Mouse (Mus musculus) kidney, postnatal 0 days (tissue): ENCODE data around the gene Thy1. TPM values are rescaled to one million over a fixed set of nuclear protein-coding genes. Genes with fewer than 3 reads are reported as not detected.

Experiments used
- ATAC-seq: fragments of 200-750 bp; cut with Nextera tagmentation; replicated peaks from 2 replicates; pipeline ENCODE4 v1.8.0; 2017; ENCODE audit warnings: low read depth, moderate number of reproducible peaks, moderate TSS enrichment, moderate library complexity; ENCODE audit not compliant: low FRiP score
- DNase-seq: peaks from one replicate; pipeline ENCODE4 v3.0.0-alpha.2; 2016; ENCODE audit warnings: low spot score
- H3K27ac ChIP-seq: fragments of 300-500 bp; sonication (generic); 2 replicates; pipeline ENCODE4 v1.5.1; 2014; ENCODE audit warnings: mild to moderate bottlenecking
- H3K27me3 ChIP-seq: fragments of 300-500 bp; sonication (generic); 2 replicates; pipeline ENCODE4 v1.6.1; 2014; ENCODE audit warnings: low read length, mixed read lengths; ENCODE audit not compliant: insufficient read depth
- H3K36me3 ChIP-seq: fragments of 300-500 bp; sonication (generic); 2 replicates; pipeline ENCODE4 v1.6.1; 2014; ENCODE audit warnings: low read length, mixed read lengths; ENCODE audit not compliant: insufficient read depth
- H3K4me1 ChIP-seq: fragments of 300-500 bp; sonication (generic); replicated peaks from 2 replicates; pipeline ENCODE4 v1.6.1; 2014; ENCODE audit warnings: antibody characterized with exemption, low read length, mixed read lengths; ENCODE audit not compliant: insufficient read depth
- H3K4me2 ChIP-seq: fragments of 300-500 bp; sonication (generic); 2 replicates; pipeline ENCODE4 v1.6.1; 2014; ENCODE audit warnings: mild to moderate bottlenecking, low read length, moderate library complexity, mixed read lengths
- H3K4me3 ChIP-seq: fragments of 300-500 bp; sonication (generic); replicated peaks from 2 replicates; pipeline ENCODE4 v1.5.1; 2014; ENCODE audit warnings: low read depth, low read length
- H3K9ac ChIP-seq: fragments of 300-500 bp; sonication (generic); 2 replicates; pipeline ENCODE4 v1.6.1; 2014; ENCODE audit warnings: low read depth, low read length
- H3K9me3 ChIP-seq: fragments of 300-500 bp; sonication (generic); replicated peaks from 2 replicates; pipeline ENCODE4 v1.6.1; 2016; ENCODE audit warnings: low read length, inconsistent platforms, mixed read lengths
- CTCF ChIP-seq: IDR thresholded peaks from 2 replicates; pipeline ENCODE4 v1.5.1; 2016; ENCODE audit warnings: antibody characterized with exemption, low read depth, mild to moderate bottlenecking, moderate library complexity
- WGBS: fragments of 180-500 bp; shearing (Covaris S2); extraction: QIAGEN DNeasy Blood & Tissue Kit; methylation state at CpG from one replicate; pipeline ENCODE4 v1.1.7; 2014; 5-methylcytosine and 5-hydroxymethylcytosine counted together
- polyA plus RNA-seq: library from polyadenylated mRNA; unstranded; fragments of >200 nt; fragmentation: Nextera tagmentation; extraction: Ambion mirVana; gene quantifications from 2 replicates; pipeline ENCODE4 v1.2.1, GENCODE M21; 2015

Thy1 gene
- polyA plus RNA-seq, 1 experiment from 2014 or later = 13.6 TPM

GRCm38 (mm10) chr9:44079997-44080780 is 37.0 kb downstream of the Thy1 start:
- no peak for TF ChIP-seq CTCF
- peak; percentile 57 for DNase-seq
- H3K36me3 ChIP-seq = no peaks in the 10 kb centered on the region
- 38% methylated on average over 10 of the region's 10 CpGs for WGBS
- no peaks in the 10 kb centered on the region for H3K27me3 ChIP-seq
- H3K4me3 ChIP-seq = no peak overlapping the region
- H3K4me2 ChIP-seq = no peak overlapping the region
- ATAC-seq = peak; percentile 37
- H3K9me3 ChIP-seq = no peaks in the 10 kb centered on the region
- peaks cover 46% of the 10 kb centered on the region for H3K4me1 ChIP-seq
- peak overlapping the region; percentile 95 for H3K27ac ChIP-seq
- H3K9ac ChIP-seq = no peak overlapping the region

DNA sequence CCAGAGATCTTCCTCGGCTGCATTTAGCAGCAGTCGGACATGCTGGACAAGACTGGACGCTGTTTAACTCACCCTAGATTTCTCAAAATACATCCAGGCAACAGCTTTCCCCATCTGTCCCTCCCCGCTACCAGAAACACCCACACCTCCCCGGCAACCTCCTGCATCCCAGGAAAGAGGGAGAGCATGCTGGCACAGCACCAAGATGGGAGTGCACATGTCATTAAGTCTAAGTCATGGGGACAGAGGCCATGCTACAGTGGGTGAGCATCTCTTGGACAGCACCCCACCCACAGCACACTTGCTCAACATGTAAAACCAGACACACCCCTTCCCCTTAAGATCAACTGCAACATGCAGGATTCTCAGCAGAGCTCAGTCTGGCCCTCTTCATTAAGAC is 37.8 kb downstream of the Thy1 start:
- 56% methylated on average over 5 of the region's 5 CpGs for WGBS
- ATAC-seq (no peak), DNase-seq (no peak)
- TF ChIP-seq CTCF = no peak
- Histone ChIP-seq H3K36me3 (no peaks in the 10 kb centered on the region), H3K4me3 (no peak overlapping the region), H3K27me3 (no peaks in the 10 kb centered on the region), H3K4me1 (peaks cover 50% of the 10 kb centered on the region), H3K4me2 (no peak overlapping the region), H3K9ac (no peak overlapping the region), H3K27ac (peak overlapping the region; percentile 75), H3K9me3 (no peaks in the 10 kb centered on the region)

- Histone ChIP-seq H3K4me3 (no peak overlapping the region), H3K27ac (0 out of 2 replicates have a peak overlapping the region, but pooled peaks have one; percentile 61), H3K9ac (no peak overlapping the region), H3K36me3 (no peaks in the 10 kb centered on the region), H3K9me3 (no peaks in the 10 kb centered on the region), H3K4me1 (peaks cover 50% of the 10 kb centered on the region), H3K4me2 (no peak overlapping the region), H3K27me3 (no peaks in the 10 kb centered on the region)
- DNase-seq (no peak), ATAC-seq (no peak)
- no peak for TF ChIP-seq CTCF
- WGBS = 68% methylated on average over 5 of the region's 5 CpGs
Measured at GRCm38 (mm10) chr9:44081581-44081980, 38.4 kb downstream of the Thy1 start.

GRCm38 (mm10) chr9:44082266-44082665 is 39.1 kb downstream of the Thy1 start:
- no peak overlapping the region for H3K4me3 ChIP-seq
- ATAC-seq = no peak
- WGBS = 92% methylated on average over 5 of the region's 5 CpGs
- H3K4me2 ChIP-seq = no peak overlapping the region
- no peak for TF ChIP-seq CTCF
- no peaks in the 10 kb centered on the region for H3K36me3 ChIP-seq
- H3K27me3 ChIP-seq = no peaks in the 10 kb centered on the region
- H3K27ac ChIP-seq = peak overlapping the region; percentile 61; the same call in 1 of the 2 replicates
- H3K4me1 ChIP-seq = peaks cover 46% of the 10 kb centered on the region
- H3K9ac ChIP-seq = no peak overlapping the region
- H3K9me3 ChIP-seq = no peaks in the 10 kb centered on the region
- no peak for DNase-seq

GRCm38 (mm10) chr9:44083392-44084121 is 40.4 kb downstream of the Thy1 start:
- H3K27ac ChIP-seq = peak overlapping the region; percentile 77
- H3K36me3 ChIP-seq = no peaks in the 10 kb centered on the region
- ATAC-seq (peak; percentile 15), DNase-seq (no peak)
- WGBS = 11% methylated on average over 23 of the region's 23 CpGs
- peak overlapping the region; percentile 79 for H3K4me2 ChIP-seq
- TF ChIP-seq CTCF = no peak
- H3K9me3 ChIP-seq = no peaks in the 10 kb centered on the region
- no peaks in the 10 kb centered on the region for H3K27me3 ChIP-seq
- peak overlapping the region; percentile 65 for H3K9ac ChIP-seq
- peaks cover 42% of the 10 kb centered on the region for H3K4me1 ChIP-seq
- H3K4me3 ChIP-seq = peak overlapping the region; percentile 54

DNA sequence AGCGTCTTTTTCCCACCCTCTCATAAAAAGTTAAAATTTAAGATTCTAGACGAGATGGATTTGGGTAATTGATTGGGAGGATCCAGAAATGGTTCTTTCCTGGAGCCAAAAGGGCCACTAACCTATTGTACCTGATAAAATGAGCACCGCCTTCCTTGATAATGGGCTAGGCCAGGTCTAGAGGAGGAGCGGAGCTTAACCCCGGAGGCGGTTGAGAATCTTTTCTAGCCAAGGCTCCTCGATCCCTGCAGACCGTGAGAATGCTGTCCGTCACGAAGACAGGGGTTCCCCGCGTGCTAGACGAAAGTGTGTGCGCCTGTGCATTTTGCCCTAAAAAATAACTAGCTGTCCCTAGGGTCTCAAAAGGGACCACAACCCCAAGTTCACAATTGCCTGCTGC is 41.1 kb downstream of the Thy1 start:
- no peaks in the 10 kb centered on the region for H3K9me3 ChIP-seq
- peaks cover 37% of the 10 kb centered on the region for H3K4me1 ChIP-seq
- under 1% methylated on average over 14 of the region's 14 CpGs for WGBS
- H3K27me3 ChIP-seq = no peaks in the 10 kb centered on the region
- H3K36me3 ChIP-seq = no peaks in the 10 kb centered on the region
- DNase-seq (no peak), ATAC-seq (no peak)
- peak overlapping the region; percentile 54 for H3K4me3 ChIP-seq
- peak overlapping the region; percentile 65 for H3K9ac ChIP-seq
- peak overlapping the region; percentile 77 for H3K27ac ChIP-seq
- TF ChIP-seq CTCF = no peak
- peak overlapping the region; percentile 79 for H3K4me2 ChIP-seq
